Mouse (Mus musculus) C2C12 (cell line): Measurements from ENCODE around the gene Msrb3. TPM values are rescaled to one million over a fixed set of nuclear protein-coding genes. Genes with fewer than 3 reads are reported as not detected.

ENCODE experiments used
- H3K27me3 ChIP-seq: one replicate; pipeline ENCODE4 v1.6.1; 2011; ENCODE audit not compliant: control insufficient read depth, insufficient read depth, insufficient read length
- H3K36me3 ChIP-seq: one replicate; pipeline ENCODE4 v1.6.1; 2011; ENCODE audit not compliant: control insufficient read depth, insufficient read depth
- H3K4me3 ChIP-seq: one replicate; pipeline ENCODE4 v1.5.1; 2011; ENCODE audit warnings: mild to moderate bottlenecking, control low read depth; ENCODE audit not compliant: poor library complexity, insufficient read depth, severe bottlenecking
- H3K79me2 ChIP-seq: one replicate; pipeline ENCODE4 v1.6.1; 2011; ENCODE audit not compliant: control insufficient read depth, insufficient read depth
- H3K79me3 ChIP-seq: one replicate; pipeline ENCODE4 v1.6.1; 2011; ENCODE audit warnings: low read depth, control low read depth
- H3ac ChIP-seq: one replicate; pipeline ENCODE3; 2011; ENCODE audit warnings: low read depth; ENCODE audit not compliant: control insufficient read depth, insufficient read length
- CEBPB ChIP-seq: IDR thresholded peaks from one replicate; pipeline ENCODE4 v1.6.1; 2011; ENCODE audit warnings: low read depth, mild to moderate bottlenecking, control low read depth, moderate library complexity
- CTCF ChIP-seq: IDR thresholded peaks from one replicate; pipeline ENCODE4 v1.5.1; 2011; ENCODE audit not compliant: control insufficient read depth, insufficient read depth, insufficient read length
- FOSL1 ChIP-seq: IDR thresholded peaks from one replicate; pipeline ENCODE4 v1.8.0; 2011; ENCODE audit warnings: mild to moderate bottlenecking, low read length; ENCODE audit not compliant: poor library complexity, insufficient read depth, severe bottlenecking
- MAX ChIP-seq: IDR thresholded peaks from one replicate; pipeline ENCODE4 v1.6.1; 2011; ENCODE audit warnings: mild to moderate bottlenecking, control low read depth
- MYOD1 ChIP-seq: IDR thresholded peaks from one replicate; pipeline ENCODE4 v1.6.1; 2011; ENCODE audit warnings: low read depth; ENCODE audit not compliant: control insufficient read depth, insufficient read length
- MYOG ChIP-seq: IDR thresholded peaks from one replicate; pipeline ENCODE4 v1.6.1; 2011; ENCODE audit not compliant: control insufficient read depth, insufficient read length; ENCODE audit errors: extremely low read depth
- USF1 ChIP-seq: IDR thresholded peaks from one replicate; pipeline ENCODE4 v1.6.1; 2011; ENCODE audit warnings: low read depth, mild to moderate bottlenecking, control low read depth, moderate library complexity
- polyA plus RNA-seq: library from polyadenylated mRNA; unstranded; fragments of >200 nt; fragmentation: generic; extraction: Trizol; gene quantifications from one replicate; pipeline ENCODE4 v1.2.1, GENCODE M21; 2012; ENCODE audit warnings: missing spikeins

The Msrb3 gene
- polyA plus RNA-seq, 1 experiment, result 13.3 TPM

GRCm38 (mm10) chr10:120883732-120884131 is 15.2 kb downstream of the Msrb3 start:
- H3K79me3 ChIP-seq, result no peaks in the 10 kb centered on the region
- H3K36me3 ChIP-seq, result no peaks in the 10 kb centered on the region
- no peak overlapping the region for H3ac ChIP-seq
- H3K27me3 ChIP-seq, result no peaks in the 10 kb centered on the region
- no peak overlapping the region for H3K4me3 ChIP-seq
- no peak for TF ChIP-seq USF1
- no peak for TF ChIP-seq MAX
- no peak for TF ChIP-seq CTCF
- no peak for TF ChIP-seq FOSL1
- no peak for TF ChIP-seq MYOD1
- no peak for TF ChIP-seq CEBPB
- no peak for TF ChIP-seq MYOG
- H3K79me2 ChIP-seq, result no peaks in the 10 kb centered on the region

GRCm38 (mm10) chr10:120883069-120883415 is 15.9 kb downstream of the Msrb3 start:
- Histone ChIP-seq H3K36me3 (no peaks in the 10 kb centered on the region), H3K79me3 (no peaks in the 10 kb centered on the region), H3ac (no peak overlapping the region), H3K79me2 (no peaks in the 10 kb centered on the region), H3K4me3 (no peak overlapping the region), H3K27me3 (no peaks in the 10 kb centered on the region)
- TF ChIP-seq CEBPB, result no peak
- no peak for TF ChIP-seq MAX
- no peak for TF ChIP-seq FOSL1
- no peak for TF ChIP-seq CTCF
- TF ChIP-seq MYOG, result no peak
- no peak for TF ChIP-seq USF1
- no peak for TF ChIP-seq MYOD1

- Histone ChIP-seq H3K79me2 (no peaks in the 10 kb centered on the region), H3ac (no peak overlapping the region), H3K79me3 (no peaks in the 10 kb centered on the region), H3K4me3 (no peak overlapping the region), H3K36me3 (no peaks in the 10 kb centered on the region), H3K27me3 (no peaks in the 10 kb centered on the region)
- TF ChIP-seq CTCF (no peak), MAX (no peak), FOSL1 (no peak)
Observed at GRCm38 (mm10) chr10:120882347-120883068, 16.4 kb downstream of the Msrb3 start.

GRCm38 (mm10) chr10:120876549-120877270 is 22.2 kb downstream of the Msrb3 start:
- Histone ChIP-seq H3K36me3 (no peaks in the 10 kb centered on the region), H3K27me3 (no peaks in the 10 kb centered on the region), H3K4me3 (no peak overlapping the region), H3ac (no peak overlapping the region), H3K79me2 (no peaks in the 10 kb centered on the region), H3K79me3 (no peaks in the 10 kb centered on the region)
- TF ChIP-seq CTCF, result no peak
- TF ChIP-seq MAX, result no peak
- TF ChIP-seq FOSL1, result no peak
- TF ChIP-seq MYOG, result no peak

GRCm38 (mm10) chr10:120875672-120876463 is 23.0 kb downstream of the Msrb3 start:
- Histone ChIP-seq H3K36me3 (no peaks in the 10 kb centered on the region), H3K4me3 (no peak overlapping the region), H3K79me2 (no peaks in the 10 kb centered on the region), H3K79me3 (no peaks in the 10 kb centered on the region), H3ac (no peak overlapping the region), H3K27me3 (no peaks in the 10 kb centered on the region)
- TF ChIP-seq MAX, result peak; percentile 41
- TF ChIP-seq FOSL1, result no peak
- no peak for TF ChIP-seq MYOD1
- TF ChIP-seq CTCF, result peak; percentile 88

- TF ChIP-seq MAX (no peak), FOSL1 (no peak), CEBPB (no peak), USF1 (no peak), MYOD1 (no peak), CTCF (no peak), MYOG (no peak)
- no peaks in the 10 kb centered on the region for H3K36me3 ChIP-seq
- no peak overlapping the region for H3K4me3 ChIP-seq
- no peak overlapping the region for H3ac ChIP-seq
- no peaks in the 10 kb centered on the region for H3K79me2 ChIP-seq
- H3K27me3 ChIP-seq, result no peaks in the 10 kb centered on the region
- no peaks in the 10 kb centered on the region for H3K79me3 ChIP-seq
Observed at GRCm38 (mm10) chr10:120874261-120874660, 24.6 kb downstream of the Msrb3 start.
